Mouse (Mus musculus): ENCODE measurements at regions not wholly inside any gene's neighbourhood (a gene's known extent, or its start where the extent isn't known, plus 50 kb on each side); places are given as distances from the start of the nearest gene placed in this dataset.
"Not testable (repeated sequence)": the region's sequence is repeated elsewhere in the genome, so short reads cannot be mapped to it uniquely, and the experiment has no call there.

DNA sequence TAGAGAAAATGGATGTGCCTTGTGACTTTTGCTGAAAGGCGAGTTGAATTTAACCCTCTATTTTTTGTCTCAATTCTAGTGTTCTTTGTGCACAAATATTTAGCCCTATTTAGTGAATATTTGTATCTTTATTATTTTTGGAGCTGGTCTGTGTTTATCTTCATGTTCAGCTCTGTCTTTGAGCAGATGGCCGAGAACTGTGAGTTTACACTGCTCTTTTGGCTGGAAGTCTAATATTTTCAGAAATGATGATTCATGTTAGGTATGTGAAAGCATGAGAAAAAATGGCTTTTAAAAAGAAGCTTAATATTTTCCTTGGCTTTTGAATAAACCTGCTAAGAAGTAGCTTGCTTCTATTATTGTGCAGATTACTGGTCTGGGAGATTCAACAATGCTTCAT lies 505.4 kb downstream of the Sema5a start:
- WGBS = 56% methylated on average over 2 of the region's 2 CpGs
- Histone ChIP-seq H3K4me1 (ENCODE audit: control insufficient read depth, insufficient read depth, low read length) (no peaks in the 10 kb centered on the region), H3K4me3 (replicated peaks; ENCODE audit: extremely low read depth, low read depth, low read length) (no peak overlapping the region)
- DNase-seq = no peak
- no peak for TF ChIP-seq CTCF (IDR thresholded peaks at IDR 0.05; ENCODE audit: insufficient read depth, low read length)
- no peak for TF ChIP-seq POLR2A (IDR thresholded peaks at IDR 0.05; ENCODE audit: borderline replicate concordance, extremely low read depth, low read depth, low read length)

DNA sequence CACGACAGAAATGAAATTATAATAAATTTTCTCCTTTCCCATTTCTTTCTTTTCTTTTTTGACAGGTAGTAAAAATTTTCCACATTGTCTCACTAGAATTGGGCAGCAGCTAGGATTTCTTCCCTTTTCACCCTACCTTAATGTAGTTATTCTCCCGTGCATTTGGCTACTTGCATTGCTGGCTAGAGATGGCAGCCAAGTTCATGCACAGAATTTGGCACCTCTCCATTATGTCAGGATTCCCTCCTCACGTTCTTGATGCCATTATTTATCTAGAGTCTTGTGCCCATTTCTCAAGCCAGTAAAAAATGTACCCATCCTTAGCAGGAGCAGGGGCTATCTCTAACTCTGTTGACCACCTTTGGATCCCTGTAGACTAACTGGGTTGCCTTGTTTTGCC lies 507.4 kb downstream of the Sema5a start:
- 41% methylated on average over 3 of the region's 3 CpGs for WGBS
- no peak for TF ChIP-seq CTCF (IDR thresholded peaks at IDR 0.05; ENCODE audit: insufficient read depth, low read length)
- DNase-seq = no peak
- Histone ChIP-seq H3K4me1 (ENCODE audit: control insufficient read depth, insufficient read depth, low read length) (no peaks in the 10 kb centered on the region), H3K4me3 (replicated peaks; ENCODE audit: extremely low read depth, low read depth, low read length) (no peak overlapping the region)

- TF ChIP-seq CTCF (IDR thresholded peaks at IDR 0.05; ENCODE audit: insufficient read depth, low read length) (no peak), POLR2A (IDR thresholded peaks at IDR 0.05; ENCODE audit: borderline replicate concordance, extremely low read depth, low read depth, low read length) (no peak)
- no peak for DNase-seq
- Histone ChIP-seq H3K4me1 (ENCODE audit: control insufficient read depth, insufficient read depth, low read length) (no peaks in the 10 kb centered on the region), H3K4me3 (replicated peaks; ENCODE audit: extremely low read depth, low read depth, low read length) (no peak overlapping the region)
- WGBS = 38% methylated on average over 3 of the region's 3 CpGs
Measured at GRCm38 (mm10) chr15:32760141-32760540, 515.5 kb downstream of the Sema5a start.

- H3K4me3 ChIP-seq (replicated peaks; ENCODE audit: extremely low read depth, low read depth, low read length) = no peak overlapping the region
- TF ChIP-seq POLR2A (IDR thresholded peaks at IDR 0.05; ENCODE audit: borderline replicate concordance, extremely low read depth, low read depth, low read length) (no peak), CTCF (IDR thresholded peaks at IDR 0.05; ENCODE audit: insufficient read depth, low read length) (peak; percentile 47; the same call in 1 of the 2 replicates)
- DNase-seq = no peak
- WGBS = 4% methylated on average over 4 of the region's 4 CpGs
- no peaks in the 10 kb centered on the region for H3K4me1 ChIP-seq (ENCODE audit: control insufficient read depth, insufficient read depth, low read length)
Measured at GRCm38 (mm10) chr15:32766011-32766701, 521.5 kb downstream of the Sema5a start.

DNA sequence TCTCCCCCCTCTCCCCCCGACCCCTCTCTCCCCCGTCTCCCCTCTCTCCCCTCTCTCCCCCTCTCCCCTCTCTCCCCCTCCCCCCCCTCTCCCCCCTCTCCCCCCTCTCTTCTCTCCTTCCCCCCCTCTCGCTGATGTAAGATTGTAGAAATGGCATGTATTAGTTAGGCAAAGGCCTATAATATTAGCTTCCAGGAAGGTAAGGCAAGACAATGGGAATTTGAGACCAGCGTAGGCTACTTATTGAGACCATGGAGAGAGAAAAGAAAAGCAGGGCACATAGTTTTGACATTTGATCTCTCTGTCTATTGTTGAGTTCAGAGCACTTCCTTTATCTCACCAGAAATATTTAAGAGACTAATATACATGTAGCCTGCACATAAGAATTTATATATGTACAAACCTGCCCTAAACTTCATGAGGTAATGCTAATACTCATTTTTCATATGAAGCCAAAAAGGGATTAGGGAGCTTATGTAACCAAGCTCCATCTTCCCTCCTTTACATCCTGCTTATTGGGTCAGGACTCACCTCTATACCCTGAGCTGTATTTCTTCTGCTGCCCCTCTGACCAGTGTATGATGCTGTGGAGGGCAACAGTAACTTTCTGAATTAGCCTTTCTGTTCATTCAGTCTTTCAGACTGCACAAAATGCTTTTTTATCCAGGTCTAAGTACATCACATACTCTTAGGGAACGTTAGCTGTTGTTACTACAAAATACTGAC lies 522.3 kb downstream of the Sema5a start:
- H3K4me3 ChIP-seq (replicated peaks; ENCODE audit: extremely low read depth, low read depth, low read length) = no peak overlapping the region
- TF ChIP-seq POLR2A (IDR thresholded peaks at IDR 0.05; ENCODE audit: borderline replicate concordance, extremely low read depth, low read depth, low read length) = no peak
- TF ChIP-seq CTCF (IDR thresholded peaks at IDR 0.05; ENCODE audit: insufficient read depth, low read length) = no peak
- no peak for DNase-seq
- 42% methylated on average over 4 of the region's 5 CpGs for WGBS
- no peaks in the 10 kb centered on the region for H3K4me1 ChIP-seq (ENCODE audit: control insufficient read depth, insufficient read depth, low read length)

DNA sequence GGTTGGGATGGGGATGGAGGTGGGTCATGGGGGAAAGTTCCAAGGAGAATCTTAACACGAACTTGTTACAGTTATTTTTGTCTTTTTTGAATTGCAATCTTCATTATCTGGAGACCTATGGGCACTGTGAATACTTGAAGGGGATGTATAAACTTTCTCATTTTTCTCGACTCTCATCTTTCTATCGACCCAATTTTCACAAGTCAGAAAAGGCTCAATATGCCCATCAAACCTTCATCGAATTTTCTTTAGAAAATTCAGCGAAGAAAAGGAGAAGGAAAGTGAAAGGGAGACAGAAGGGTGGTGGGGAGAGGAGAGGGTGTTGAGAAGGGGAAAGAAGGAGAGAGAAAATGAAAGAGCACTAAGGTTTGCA lies 533.6 kb downstream of the Sema5a start:
- H3K4me3 ChIP-seq (replicated peaks; ENCODE audit: extremely low read depth, low read depth, low read length); DNase-seq; H3K4me1 ChIP-seq (ENCODE audit: control insufficient read depth, insufficient read depth, low read length): not testable (repeated sequence)
- 22% methylated on average over 5 of the region's 5 CpGs for WGBS

DNA sequence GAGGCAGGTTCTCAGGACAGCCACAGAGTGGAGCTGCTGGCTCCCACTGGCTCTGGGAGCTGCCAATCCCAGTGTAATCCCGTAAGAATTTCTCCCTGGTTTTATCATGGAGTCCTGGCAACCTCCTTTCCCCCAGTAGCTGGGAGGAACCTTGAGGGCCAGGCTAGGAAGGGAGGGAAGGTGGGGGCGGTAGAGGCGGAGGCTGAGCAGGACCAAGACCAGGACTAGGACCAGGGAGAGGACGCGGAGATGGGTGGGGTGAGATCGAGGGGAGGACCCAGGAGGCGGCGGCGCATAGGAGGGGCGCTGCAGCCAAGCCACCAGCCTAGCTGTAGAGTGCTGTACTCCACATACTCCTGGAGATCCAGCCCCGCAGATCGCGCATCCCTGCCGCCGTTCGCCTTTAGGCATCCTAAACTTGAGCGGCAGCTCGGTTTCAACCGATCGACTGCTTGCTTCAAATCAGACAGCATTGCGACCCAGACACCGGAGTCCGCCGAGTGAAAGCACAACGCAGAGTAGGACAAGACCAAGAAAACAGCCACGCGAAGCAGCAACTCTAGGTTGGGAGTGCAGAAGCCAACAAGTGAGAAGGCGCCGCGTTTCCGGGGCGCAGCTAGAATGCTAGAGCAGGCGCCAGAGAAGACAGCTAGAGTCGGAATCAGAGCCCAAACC lies 534.1 kb downstream of the Sema5a start:
- under 1% methylated on average over 34 of the region's 34 CpGs for WGBS
- peak; percentile 56; the same call in 1 of the 2 replicates for TF ChIP-seq POLR2A (IDR thresholded peaks at IDR 0.05; ENCODE audit: borderline replicate concordance, extremely low read depth, low read depth, low read length)
- peak overlapping the region; percentile 61 for H3K4me3 ChIP-seq (replicated peaks; ENCODE audit: extremely low read depth, low read depth, low read length)
- peak; percentile 43 for DNase-seq
- not testable (repeated sequence) for H3K4me1 ChIP-seq (ENCODE audit: control insufficient read depth, insufficient read depth, low read length)

DNA sequence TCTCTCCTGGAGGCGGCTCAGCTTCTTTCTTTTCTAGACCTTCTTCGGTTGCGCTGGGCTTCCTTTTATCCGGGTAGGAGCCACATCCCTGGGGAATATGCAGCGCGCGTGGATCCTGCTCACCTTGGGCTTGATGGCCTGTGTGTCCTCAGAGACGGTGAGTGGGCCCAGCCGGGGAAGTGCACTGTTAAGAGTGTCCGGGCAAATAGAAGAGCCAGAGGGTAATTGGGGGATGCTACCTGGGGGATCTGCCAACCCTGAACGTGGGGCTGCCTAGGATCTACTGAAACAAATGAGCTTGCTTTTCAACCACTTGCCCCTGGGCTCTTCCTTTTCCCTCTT lies 534.6 kb downstream of the Sema5a start:
- not testable (repeated sequence) for DNase-seq
- WGBS = 6% methylated on average over 11 of the region's 11 CpGs
- H3K4me3 ChIP-seq (replicated peaks; ENCODE audit: extremely low read depth, low read depth, low read length) = peak overlapping the region; percentile 61

GRCm38 (mm10) chr15:32781609-32782008 lies 537.0 kb downstream of the Sema5a start:
- DNase-seq; H3K4me3 ChIP-seq (replicated peaks; ENCODE audit: extremely low read depth, low read depth, low read length); H3K4me1 ChIP-seq (ENCODE audit: control insufficient read depth, insufficient read depth, low read length): not testable (repeated sequence)
- WGBS = 36% methylated on average over 1 of the region's 1 CpGs

More for the DNA sequence above, 534.6 kb downstream of the Sema5a start:
- H3K4me1 ChIP-seq (ENCODE audit: control insufficient read depth, insufficient read depth, low read length) = not testable (repeated sequence)

- no peak for DNase-seq
- H3K4me3 ChIP-seq (replicated peaks; ENCODE audit: extremely low read depth, low read depth, low read length) = no peak overlapping the region
- TF ChIP-seq CTCF (IDR thresholded peaks at IDR 0.05; ENCODE audit: insufficient read depth, low read length) (no peak), POLR2A (IDR thresholded peaks at IDR 0.05; ENCODE audit: borderline replicate concordance, extremely low read depth, low read depth, low read length) (no peak)
- WGBS = 82% methylated on average over 1 of the region's 1 CpGs
- no peaks in the 10 kb centered on the region for H3K4me1 ChIP-seq (ENCODE audit: control insufficient read depth, insufficient read depth, low read length)
Measured at GRCm38 (mm10) chr15:32799222-32799621, 554.6 kb downstream of the Sema5a start.

Data from lung, adult 2 months (tissue).